Mouse (Mus musculus) macrophage (primary cell): ENCODE results near the gene Nphs1. TPM values are rescaled to one million over a fixed set of nuclear protein-coding genes. Genes with fewer than 3 reads are reported as not detected.

Experiments
- H3K27ac ChIP-seq: fragments of 350-480 bp; formaldehyde crosslinking; 2 replicates; pipeline ENCODE4 v1.9.0; 2021
- H3K36me3 ChIP-seq: fragments of 350-480 bp; formaldehyde crosslinking; 2 replicates; pipeline ENCODE4 v1.9.0; 2021; ENCODE audit errors: inconsistent target
- H3K4me3 ChIP-seq: fragments of 350-480 bp; formaldehyde crosslinking; 2 replicates; pipeline ENCODE4 v1.9.0; 2021; ENCODE audit errors: inconsistent target
- H3K79me2 ChIP-seq: fragments of 350-480 bp; formaldehyde crosslinking; 2 replicates; pipeline ENCODE4 v1.9.0; 2021; ENCODE audit errors: inconsistent target
- WGBS: methylation state at CpG from one replicate; pipeline ENCODE4 v1.1.7; 2026; ENCODE audit warnings: inconsistent platforms; ENCODE audit not compliant: missing documents; 5-methylcytosine and 5-hydroxymethylcytosine counted together
- polyA plus RNA-seq: library from polyadenylated mRNA; stranded (reverse); fragments of 250-400 nt; gene quantifications from 3 replicates; pipeline ENCODE4 v1.2.4, GENCODE M21; 2018; ENCODE audit warnings: inconsistent platforms

Nphs1 gene
- polyA plus RNA-seq, 1 experiment from 2014 or later, result not detected

- H3K36me3 ChIP-seq, result peaks cover 39% of the 10 kb centered on the region
- H3K79me2 ChIP-seq, result peaks cover 19% of the 10 kb centered on the region
- no peak overlapping the region for H3K4me3 ChIP-seq
- no peak overlapping the region for H3K27ac ChIP-seq
Observed at GRCm38 (mm10) chr7:30429327-30429726, 28.8 kb upstream of the Nphs1 start.

GRCm38 (mm10) chr7:30430191-30430590, 27.9 kb upstream of the Nphs1 start:
- Histone ChIP-seq H3K27ac (no peak overlapping the region), H3K36me3 (peaks cover 31% of the 10 kb centered on the region), H3K4me3 (no peak overlapping the region), H3K79me2 (peaks cover 10% of the 10 kb centered on the region; the same call in 1 of the 2 replicates)
- WGBS, result 28% methylated on average over 2 of the region's 2 CpGs

- WGBS, result 5% methylated on average over 2 of the region's 3 CpGs
- no peaks in the 10 kb centered on the region for H3K79me2 ChIP-seq
- no peak overlapping the region for H3K27ac ChIP-seq
- peaks cover 15% of the 10 kb centered on the region for H3K36me3 ChIP-seq
- H3K4me3 ChIP-seq, result no peak overlapping the region
Observed at GRCm38 (mm10) chr7:30431793-30432192, 26.3 kb upstream of the Nphs1 start.

DNA sequence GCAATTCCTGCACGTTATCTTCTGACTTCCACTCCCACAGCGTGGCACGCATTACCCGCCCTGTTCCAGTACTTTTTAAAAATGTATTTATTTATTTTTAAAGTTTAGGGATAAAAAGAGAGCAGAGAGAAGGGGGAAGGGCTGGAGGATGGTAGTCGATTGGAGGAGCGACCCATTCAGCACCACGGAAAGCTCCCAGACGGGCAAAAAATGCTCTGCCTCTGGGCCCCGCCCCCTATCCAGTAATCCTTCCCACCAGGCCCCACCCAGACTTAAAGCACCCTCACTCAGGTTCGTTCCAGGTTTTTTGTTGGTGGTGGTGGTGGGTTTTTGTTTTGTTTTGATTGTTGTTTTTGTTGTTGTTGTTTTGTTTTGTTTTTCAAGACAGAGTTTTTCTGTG, 23.9 kb upstream of the Nphs1 start:
- Histone ChIP-seq H3K27ac (no peak overlapping the region), H3K4me3 (no peak overlapping the region), H3K36me3 (no peaks in the 10 kb centered on the region), H3K79me2 (no peaks in the 10 kb centered on the region)
- WGBS, result 2% methylated on average over 10 of the region's 10 CpGs

GRCm38 (mm10) chr7:30434701-30435100, 23.4 kb upstream of the Nphs1 start:
- WGBS, result 63% methylated on average over 10 of the region's 10 CpGs
- Histone ChIP-seq H3K36me3 (no peaks in the 10 kb centered on the region), H3K27ac (no peak overlapping the region), H3K79me2 (no peaks in the 10 kb centered on the region), H3K4me3 (no peak overlapping the region)

DNA sequence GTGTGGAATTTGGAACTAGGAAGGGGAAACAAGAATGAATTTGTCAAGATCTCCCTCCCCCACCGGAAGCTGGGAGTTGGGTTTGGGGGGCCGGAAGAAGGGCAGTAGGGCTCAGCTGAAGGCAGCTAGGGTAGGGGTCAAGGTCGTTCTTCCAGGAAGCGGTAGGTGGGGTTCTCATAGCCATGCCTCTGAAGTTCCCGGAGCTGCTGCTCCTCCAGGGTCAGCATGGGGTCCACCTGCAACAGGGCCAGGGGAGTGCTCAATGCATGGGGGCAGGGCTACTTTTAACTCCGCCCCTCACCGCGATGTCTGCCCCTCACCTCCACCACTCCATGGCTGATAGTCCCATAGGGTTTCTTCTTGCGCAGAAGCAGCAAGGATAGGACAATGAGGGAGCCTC, 23.0 kb upstream of the Nphs1 start:
- 50% methylated on average over 9 of the region's 9 CpGs for whole genome bisulfite sequencing

GRCm38 (mm10) chr7:30436879-30437278, 21.2 kb upstream of the Nphs1 start:
- WGBS, result 25% methylated on average over 10 of the region's 10 CpGs
- H3K4me3 ChIP-seq, result no peak overlapping the region

More for the DNA sequence above, 23.0 kb upstream of the Nphs1 start:
- H3K79me2 ChIP-seq, result no peaks in the 10 kb centered on the region
- H3K4me3 ChIP-seq, result no peak overlapping the region
- H3K27ac ChIP-seq, result no peak overlapping the region
- H3K36me3 ChIP-seq, result no peaks in the 10 kb centered on the region

GRCm38 (mm10) chr7:30439734-30440133, 18.4 kb upstream of the Nphs1 start:
- H3K4me3 ChIP-seq, result no peak overlapping the region
- H3K27ac ChIP-seq, result no peak overlapping the region
- WGBS, result 79% methylated on average over 13 of the region's 13 CpGs
- H3K79me2 ChIP-seq, result no peaks in the 10 kb centered on the region
- no peaks in the 10 kb centered on the region for H3K36me3 ChIP-seq

More at GRCm38 (mm10) chr7:30436879-30437278, 21.2 kb upstream of the Nphs1 start:
- Histone ChIP-seq H3K79me2 (no peaks in the 10 kb centered on the region), H3K27ac (no peak overlapping the region), H3K36me3 (no peaks in the 10 kb centered on the region)

DNA sequence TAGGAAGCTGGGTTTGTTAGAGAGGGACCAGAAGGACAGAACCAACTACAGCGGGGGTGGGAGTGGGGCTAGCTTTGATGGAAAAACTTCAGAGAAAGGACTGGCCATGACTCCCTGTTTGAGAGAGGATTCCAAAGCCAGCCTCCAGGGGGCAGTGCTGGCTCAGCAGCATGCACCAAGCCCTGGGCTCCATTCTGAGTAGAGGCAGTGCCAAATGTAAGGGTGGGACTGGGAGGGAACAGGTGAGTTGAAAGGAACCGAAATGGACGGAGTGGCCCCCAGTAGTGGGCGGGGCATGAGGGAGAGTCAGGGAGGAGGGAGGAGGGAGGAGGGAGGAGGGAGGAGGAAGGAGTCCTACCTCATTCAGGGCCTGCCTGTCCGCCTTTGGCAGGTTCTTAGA, 17.4 kb upstream of the Nphs1 start:
- Histone ChIP-seq H3K79me2 (no peaks in the 10 kb centered on the region), H3K27ac (no peak overlapping the region), H3K36me3 (no peaks in the 10 kb centered on the region), H3K4me3 (no peak overlapping the region)
- 61% methylated on average over 2 of the region's 5 CpGs for WGBS

DNA sequence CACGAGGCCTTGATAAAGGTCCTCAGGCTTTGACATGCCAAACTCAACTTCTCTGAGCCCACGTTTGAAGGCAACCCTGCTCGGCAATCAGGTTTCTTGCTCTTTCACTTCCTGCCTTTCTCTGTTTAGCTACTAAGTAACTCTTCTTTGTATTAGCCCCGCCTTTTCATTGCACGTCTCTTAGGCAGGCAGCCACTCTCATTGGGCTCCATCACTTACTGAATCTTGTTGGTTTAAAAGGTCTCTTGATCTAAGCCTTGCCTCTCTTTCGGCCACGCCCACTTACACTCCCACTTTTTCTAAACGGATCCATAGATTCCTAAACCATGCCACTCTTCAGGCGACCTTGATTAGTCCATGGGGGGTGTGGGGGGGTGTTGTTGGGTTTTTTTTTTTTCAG, 14.4 kb upstream of the Nphs1 start:
- 34% methylated on average over 9 of the region's 9 CpGs for WGBS
- Histone ChIP-seq H3K27ac (no peak overlapping the region), H3K4me3 (no peak overlapping the region), H3K36me3 (no peaks in the 10 kb centered on the region), H3K79me2 (no peaks in the 10 kb centered on the region)

DNA sequence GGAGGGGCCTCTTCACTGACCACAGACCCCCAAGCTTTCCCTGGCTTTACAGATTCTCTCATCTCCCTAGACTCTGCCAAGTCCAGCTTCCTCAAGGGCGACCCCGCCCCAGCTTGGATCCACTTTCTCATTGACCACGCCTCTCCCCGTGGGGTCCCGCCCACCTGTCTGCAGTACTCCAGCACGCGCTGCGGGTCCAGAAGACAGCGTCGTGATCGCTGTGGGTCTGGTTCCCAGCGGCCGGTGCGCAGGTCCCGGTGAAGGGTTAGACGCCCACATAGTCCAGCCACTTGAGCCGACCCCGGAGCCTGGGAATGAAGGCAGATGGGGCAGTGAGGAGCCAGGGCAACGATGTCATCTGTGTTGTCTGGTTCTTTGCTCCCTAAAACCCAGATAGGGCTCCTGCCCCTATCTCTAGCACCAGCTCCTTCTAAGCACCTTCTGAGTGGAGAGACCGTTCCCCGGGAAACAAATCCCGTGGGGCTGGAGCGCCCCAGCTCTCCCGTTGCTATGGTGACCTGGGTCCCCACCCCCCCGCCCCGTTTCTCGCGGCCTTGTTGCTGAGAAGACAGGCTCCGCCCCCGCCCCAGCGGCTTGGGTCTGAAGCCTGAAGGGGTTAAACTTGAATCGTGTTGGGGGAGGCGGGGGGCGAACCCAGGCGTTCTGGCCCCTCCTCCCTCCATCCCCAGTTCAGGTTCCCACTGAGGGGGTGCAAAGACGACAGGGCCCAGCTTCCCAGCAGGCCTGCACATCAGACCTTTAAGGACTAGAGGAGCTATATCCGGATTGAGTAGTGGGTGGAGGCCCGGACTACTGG, 13.8 kb upstream of the Nphs1 start:
- Histone ChIP-seq H3K27ac (no peak overlapping the region), H3K79me2 (no peaks in the 10 kb centered on the region), H3K36me3 (no peaks in the 10 kb centered on the region), H3K4me3 (no peak overlapping the region)
- 3% methylated on average over 38 of the region's 38 CpGs for WGBS

- H3K4me3 ChIP-seq, result no peak within 1 kb of the TSS
- 4% methylated on average over 53 of the region's 72 CpGs for WGBS
Observed at GRCm38 (mm10) chr7:30444971-30445751, 13.0 kb upstream of the Nphs1 start, which contains the start of gene Aplp1. Gene Aplp1, minus strand, starts transcription at chr7:30445535.

GRCm38 (mm10) chr7:30450241-30450640, 7.9 kb upstream of the Nphs1 start:
- Histone ChIP-seq H3K79me2 (no peaks in the 10 kb centered on the region), H3K36me3 (no peaks in the 10 kb centered on the region), H3K27ac (no peak overlapping the region), H3K4me3 (no peak overlapping the region)
- 76% methylated on average over 7 of the region's 7 CpGs for WGBS

More at GRCm38 (mm10) chr7:30444971-30445751, 13.0 kb upstream of the Nphs1 start, which contains the start of gene Aplp1:
- no peaks in the 10 kb centered on the region for H3K36me3 ChIP-seq
- no peaks in the 10 kb centered on the region for H3K79me2 ChIP-seq
- no peak within 1 kb of the TSS for H3K27ac ChIP-seq

DNA sequence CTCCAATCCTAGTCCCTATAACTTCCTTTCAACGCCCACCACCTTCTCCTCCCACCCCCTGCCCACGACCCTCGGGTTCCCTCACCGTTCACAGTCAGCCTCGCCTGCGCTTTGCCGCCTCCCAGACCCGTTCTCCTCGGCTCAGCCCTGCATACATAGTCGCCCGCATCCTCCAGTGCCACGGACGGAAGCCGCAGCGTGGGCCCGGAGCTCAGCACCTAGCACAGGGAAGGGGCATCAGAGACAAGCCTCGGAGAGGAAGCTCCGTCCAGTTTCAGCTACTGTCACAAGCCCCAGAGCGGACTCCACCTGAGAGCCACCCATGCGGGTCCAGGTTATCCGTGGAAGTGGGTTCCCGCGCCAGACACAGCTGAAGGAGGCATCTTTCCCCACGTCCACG, 4.8 kb upstream of the Nphs1 start:
- H3K4me3 ChIP-seq, result no peak overlapping the region
- H3K36me3 ChIP-seq, result no peaks in the 10 kb centered on the region
- H3K79me2 ChIP-seq, result no peaks in the 10 kb centered on the region
- 13% methylated on average over 23 of the region's 25 CpGs for WGBS
- no peak overlapping the region for H3K27ac ChIP-seq

DNA sequence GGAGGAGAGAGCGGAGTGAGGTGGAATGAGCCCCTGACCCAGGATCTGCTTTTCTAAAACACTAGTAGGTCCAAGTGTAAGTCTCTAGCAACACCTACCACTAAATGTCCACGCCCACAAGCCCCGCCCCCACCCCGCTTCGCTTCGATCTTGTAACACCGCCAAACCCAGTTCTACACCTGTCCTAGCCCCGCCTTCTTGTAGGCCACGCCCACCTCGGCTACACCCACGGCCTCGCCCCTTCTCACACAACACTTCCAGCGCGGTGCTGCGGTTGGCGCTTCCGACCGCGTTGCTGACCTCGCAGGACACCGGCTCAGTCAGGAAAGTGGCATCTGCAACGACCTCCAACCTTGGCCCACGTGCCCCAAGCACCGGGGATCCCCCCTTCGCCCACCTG, 4.3 kb upstream of the Nphs1 start:
- H3K4me3 ChIP-seq, result no peak overlapping the region
- no peaks in the 10 kb centered on the region for H3K36me3 ChIP-seq
- no peaks in the 10 kb centered on the region for H3K79me2 ChIP-seq
- 3% methylated on average over 24 of the region's 25 CpGs for WGBS
- no peak overlapping the region for H3K27ac ChIP-seq
